Mouse (Mus musculus): ENCODE data around the gene Dock11.

Dock11 gene

DNA sequence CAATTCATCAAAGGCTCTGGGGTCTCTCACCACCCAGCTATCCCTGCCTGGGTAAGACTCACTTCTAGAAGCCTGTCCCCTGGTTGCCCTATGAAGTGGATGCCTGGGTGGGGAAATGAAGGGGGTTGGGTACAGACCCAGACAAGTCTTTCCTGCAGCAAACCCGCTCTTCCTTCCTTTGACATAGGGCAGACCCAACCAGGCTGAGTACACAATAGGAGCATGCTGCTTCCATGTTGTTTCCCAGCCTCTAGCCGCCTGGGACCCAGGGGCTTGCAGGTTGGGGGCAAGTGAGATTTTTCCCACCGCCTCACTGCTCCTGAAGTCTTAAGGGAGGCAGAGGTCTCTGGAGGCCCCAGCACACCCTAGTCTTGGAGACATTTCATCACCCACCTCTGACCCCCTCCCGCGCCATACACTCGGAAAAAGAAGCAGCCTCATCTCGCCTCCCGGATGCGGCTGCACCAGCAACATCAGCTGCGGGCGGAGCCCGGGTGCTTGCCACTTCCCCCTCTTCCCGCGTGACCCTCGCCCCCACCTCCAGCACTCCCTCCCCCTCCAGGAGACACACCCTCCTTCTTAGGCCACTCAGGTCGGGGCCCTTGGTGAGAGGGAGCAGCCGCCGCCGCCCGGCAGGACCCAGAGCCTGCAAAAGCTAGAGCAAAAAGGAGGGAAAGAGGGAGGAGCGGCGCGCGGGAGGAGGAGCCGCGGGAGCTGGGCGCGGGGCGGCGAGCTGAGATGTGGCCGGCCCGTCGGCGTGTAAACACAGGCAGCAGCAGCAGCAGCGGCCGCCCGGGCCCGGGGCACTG, at the start of gene Dock11:
Gene Dock11 (plus strand): TSS at position 746 of the 809 bp plus-strand sequence.
- DNase-seq: peak; percentile 75 to 78

DNA sequence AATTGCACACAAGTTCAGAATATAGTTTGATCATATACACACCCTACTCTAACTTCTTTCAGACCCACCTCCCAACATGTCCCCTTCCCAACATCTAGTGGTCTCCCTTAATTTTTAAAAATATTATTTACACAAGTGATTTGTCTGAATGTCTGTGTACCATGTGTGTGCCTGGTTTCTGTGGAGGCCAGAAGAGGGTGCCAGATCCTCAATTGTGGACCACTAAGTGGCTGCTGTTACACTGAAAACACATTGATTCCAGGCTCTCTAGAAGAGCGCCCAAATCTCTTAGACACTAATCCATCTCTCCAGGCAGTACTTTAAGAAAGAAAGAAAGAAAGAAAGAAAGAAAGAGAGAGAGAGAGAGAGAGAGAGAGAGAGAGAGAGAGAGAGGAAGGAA, 8.9 kb upstream of the Dock11 start:
- DNase-seq: peak; percentile 40 to 41

DNA sequence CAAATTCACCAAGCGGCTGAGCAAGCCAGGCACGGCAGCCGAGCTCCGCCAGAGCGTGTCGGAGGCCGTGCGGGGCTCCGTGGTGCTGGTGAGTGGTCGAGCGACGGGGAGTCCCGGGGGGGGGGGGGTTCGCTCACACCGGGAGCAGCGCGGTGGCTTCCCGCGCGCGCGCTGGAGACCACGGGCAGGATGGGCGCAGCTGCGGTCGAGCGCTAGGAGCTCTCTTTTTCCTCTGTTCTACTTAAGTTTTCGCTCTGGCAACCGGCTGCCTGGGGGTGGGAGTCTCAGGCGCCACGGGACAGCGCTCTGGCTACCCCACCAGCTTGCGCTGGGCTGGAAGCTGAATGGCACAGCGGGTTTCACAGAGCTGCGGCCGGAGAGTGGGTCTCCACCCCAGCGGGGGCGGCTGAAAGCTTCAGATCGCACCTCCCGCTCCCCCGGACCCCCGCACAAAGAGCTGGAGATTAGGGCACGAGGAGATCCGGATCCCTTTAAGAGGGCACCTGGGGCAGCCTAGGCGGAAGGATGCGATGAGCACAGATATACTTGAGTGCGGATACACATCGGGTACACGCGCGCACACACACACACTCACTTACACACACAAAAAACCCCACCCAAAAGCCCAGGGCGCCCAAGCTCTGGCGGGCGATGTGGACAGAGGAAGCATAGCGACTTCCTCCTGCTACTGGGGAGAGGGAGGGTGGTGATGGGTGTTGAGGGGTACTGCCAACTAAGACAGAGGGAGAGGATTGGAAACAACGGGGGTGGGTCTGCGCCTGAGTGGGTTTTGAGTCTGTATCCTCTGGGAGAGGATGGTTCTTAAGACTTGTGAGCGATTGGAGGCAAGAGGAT, 540 bp downstream of the Dock11 start:
- peak; percentile 65 to 69 for DNase-seq

DNA sequence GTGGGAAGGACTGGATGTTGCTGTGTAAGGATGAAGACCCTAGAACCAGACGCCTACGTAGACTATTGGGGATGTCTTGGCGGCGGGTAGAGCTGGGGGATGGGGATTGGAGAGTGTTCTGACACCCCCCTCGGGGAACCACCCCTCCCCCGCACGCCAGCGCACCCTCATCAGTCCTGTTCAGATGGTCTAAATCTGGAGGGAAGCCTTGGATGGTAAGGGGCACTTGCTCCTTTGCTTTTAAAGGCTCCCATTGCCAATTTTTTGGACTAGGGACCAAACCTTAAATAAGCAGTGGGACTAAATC, 1.1 kb downstream of the Dock11 start:
- DNase-seq: peak; percentile 40 to 45

DNA sequence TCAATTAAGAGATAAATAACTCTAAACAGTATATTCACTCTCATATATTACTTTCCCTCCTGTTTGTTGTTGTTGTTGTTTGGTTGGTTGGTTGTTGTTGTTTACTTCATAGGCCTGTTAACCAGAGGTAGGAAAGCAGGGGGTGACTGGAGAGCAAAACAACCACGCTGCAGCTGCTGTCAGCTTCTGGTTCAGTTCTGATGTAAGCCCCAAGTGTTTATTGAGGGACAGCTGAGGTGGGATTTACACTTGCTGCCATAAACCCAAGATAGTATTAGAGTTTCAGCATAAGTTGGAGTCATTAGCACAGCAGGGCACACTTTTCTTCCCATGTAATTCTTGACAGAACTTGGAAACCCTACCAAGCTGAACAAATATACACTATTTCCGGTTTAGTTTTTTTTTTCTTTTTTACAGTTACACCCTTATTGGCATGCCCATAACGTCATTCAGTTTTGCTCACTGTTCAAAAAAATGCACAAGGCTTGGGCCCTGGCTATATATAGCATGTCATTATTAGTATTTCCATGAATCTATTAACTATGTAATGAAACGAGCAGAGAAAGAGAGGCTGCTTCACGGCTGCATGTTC, 3.0 kb downstream of the Dock11 start:
- DNase-seq: no peak

DNA sequence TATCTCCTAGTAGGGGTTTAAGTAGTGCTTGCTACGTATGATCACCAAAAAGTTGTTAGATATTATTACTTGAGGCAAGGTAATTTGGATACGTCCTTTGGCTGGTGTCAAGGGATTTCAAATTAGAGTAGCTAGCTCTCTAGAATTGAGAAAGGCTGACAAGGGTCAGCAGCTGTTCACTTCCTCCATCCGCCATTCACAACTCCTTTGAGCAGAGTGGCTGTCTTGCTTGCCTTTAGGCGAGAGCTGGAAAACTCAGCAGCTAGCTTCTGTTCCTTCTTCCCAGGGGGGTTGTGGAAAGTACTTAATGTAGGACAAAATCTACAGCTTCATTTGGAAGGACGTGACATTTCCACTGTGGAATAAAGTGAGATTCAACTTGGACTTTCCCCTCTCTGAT, 3.7 kb downstream of the Dock11 start:
- no peak for DNase-seq

DNA sequence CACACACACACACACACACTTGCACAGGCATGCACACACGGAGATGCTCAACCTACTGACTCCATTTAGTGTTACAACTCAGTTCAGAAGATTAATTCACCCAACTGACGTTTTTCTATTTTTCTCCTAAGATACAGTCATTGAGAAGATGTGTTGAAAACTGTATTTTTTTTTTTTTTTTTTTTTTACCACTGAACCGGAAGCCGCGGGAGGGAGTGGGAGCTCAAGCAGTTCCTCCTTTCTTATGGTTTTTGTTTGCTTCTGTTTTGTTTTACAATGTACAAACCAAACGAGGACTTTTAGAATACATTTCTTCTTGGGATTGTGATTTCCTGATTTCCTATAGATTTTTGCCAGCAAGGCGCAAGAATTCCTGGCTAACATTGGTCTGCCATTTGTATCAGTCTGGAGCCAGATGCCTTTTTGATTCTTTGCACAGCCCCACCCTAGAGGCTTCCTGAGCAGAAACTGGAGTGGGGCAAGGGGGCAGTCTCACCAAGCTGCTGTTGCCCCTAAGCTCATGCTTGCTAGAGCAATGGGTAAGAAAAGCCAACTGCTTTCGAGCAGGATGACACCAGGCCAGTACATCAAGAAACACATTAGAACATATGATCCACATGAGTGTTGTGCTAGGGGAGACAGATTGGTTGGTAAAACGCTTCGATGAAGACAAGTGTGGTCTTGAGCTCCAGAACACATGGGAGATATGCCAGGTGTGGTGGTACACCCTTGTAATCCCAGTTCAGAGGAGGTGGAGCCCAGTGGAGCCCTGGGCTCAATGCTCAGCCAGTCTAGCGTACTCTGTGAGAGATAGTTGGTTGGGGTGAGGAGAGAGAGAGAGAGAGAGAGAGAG, 9.2 kb downstream of the Dock11 start:
- DNase-seq: peak; percentile 45 to 49

DNA sequence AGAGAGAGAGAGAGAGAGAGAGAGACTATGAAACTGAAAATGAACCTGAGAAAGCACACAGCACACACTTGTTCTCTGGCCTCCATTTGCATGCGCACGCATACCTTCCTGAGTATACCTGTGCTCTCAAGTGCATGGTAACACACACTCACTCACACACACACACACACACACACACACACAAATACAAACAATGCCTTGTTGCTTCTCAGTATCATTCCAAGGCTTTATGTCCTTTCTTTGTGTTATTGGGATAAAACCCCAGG, 9.8 kb downstream of the Dock11 start:
- DNase-seq: no peak

DNA sequence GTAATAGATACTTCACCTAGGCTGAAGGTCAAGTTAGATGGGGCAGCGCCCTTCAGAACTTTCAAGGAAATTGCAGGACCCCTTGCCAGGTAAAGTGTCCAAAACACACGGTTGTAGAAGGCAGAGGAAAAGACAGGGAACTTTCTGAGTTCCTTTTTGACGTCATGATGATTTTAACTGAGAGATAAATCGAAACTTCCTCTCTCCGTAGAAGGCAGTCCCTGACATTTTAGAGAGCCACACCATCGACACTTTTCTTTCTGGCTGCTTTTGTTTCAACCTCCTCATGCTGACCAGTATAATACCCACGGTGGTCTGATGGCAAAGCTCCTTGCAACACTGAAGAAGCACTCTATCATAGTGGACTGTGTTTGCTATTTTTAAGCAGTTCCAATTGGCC, 15.7 kb downstream of the Dock11 start:
- DNase-seq: no peak

DNA sequence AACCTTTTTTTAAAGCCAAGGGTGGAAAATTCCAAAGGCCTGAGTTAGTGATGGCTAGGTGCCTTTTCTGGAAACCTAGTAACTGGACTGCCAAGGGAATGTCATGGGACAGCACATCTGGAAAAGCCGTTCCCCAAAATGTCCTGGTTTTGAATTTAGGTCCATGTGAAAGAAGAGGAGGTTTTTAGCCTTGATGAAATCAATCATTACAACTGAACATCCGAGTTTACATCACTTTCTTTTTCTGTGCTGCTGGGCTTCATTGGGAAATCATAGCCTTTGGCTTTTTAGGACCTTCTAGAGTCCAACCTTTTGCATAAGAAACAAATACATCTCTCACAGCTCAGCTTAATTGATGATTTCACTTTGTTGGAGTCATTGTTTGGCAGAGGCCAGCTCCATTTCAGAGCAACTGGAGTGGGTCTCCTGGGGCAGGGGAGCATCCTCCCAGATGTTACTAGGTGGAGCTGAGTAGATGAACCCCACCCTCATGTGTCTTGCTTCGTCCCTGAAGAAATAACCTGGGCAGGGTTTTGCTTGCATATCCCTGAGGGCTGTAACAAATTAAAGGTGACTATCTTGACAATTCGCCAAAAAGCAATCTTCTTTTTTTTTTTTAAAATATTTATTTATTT, 18.2 kb downstream of the Dock11 start:
- DNase-seq: no peak

DNA sequence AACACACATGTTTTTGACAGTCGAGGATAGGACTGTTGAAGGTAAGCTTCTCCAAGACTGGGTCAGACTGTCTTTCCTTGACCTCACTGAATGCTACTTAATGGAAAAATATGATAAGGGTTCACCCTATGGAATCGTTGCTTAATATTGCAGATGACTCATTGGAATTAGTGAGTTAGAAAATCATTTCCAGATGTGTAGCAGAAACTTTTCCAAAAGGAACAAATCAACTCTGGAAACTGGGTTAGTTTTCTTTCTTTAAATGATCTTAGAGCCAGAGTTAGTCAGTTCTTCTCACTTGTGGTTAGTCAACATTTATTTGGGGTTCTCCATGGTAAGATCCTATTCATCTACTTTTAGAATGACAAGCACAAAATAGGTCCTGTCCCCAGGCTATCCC, 30.9 kb downstream of the Dock11 start:
- DNase-seq: no peak

DNA sequence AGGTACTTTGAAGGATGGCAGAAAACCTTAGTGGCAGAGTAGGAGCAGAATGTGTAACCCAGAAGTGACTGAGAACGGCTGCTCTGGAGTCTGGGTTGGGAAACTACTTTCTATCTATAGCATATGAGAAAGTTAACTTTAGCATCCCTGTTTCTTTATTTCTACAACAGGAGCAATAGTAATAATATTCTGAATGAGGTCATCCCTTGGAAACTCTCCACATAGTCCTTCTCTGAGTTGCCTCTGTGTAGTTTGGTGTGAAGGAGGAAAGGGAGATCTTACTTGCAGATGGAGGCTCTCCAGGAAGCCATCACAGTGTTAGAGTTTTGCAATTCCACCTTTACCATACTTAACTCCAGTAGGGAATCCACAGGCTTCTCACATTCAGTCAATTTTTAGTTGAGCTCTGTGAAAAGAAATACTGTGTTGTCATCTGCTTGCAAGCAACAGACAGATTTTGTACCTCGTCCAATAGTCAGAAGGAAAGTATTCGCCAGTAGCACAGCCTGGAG, 31.5 kb downstream of the Dock11 start:
- no peak for DNase-seq

DNA sequence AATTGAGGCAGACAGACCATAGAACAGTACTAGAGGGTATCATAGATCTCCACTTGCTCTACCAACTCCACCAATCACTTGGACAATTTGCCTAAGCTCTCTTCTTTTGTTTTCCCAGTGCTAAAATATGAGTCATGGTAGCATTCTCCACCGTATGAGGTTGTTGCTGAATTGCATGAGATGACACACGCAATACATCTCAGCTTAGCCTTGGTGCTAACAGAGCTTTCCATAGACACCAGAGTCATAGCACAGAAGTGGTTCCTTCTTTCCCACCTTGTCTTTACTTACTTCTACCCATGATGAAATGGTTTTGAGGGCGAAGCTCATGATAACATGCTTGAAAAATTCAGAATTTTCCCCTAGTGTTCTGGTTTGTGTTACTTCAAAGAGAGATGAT, 33.3 kb downstream of the Dock11 start:
- no peak for DNase-seq

DNA sequence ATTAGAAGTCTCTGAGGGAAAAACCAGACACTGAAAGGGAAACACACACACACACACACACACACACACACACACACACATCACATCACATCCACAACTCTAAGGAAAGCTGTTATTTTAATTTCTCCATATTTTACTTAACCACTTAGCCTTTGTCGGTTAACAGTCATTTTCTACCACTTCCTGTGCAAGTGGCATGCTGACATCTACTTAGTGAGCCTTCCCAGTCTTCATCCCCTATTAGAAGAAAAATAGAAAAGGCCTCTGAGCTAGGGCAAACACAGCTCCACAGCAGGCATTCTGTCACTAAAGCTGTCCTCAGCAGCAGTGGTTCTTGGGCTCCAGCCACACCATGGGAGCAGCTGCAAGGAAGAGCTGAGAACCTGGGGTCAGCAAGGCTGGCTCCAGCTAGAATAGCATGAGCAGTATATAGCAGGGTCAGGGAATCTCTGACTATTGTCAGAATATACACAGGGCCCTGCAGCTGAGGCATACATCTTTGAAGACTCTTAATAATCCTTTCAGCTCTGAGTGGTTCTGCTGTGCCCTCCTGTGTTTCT, 36.2 kb downstream of the Dock11 start:
- no peak for DNase-seq

DNA sequence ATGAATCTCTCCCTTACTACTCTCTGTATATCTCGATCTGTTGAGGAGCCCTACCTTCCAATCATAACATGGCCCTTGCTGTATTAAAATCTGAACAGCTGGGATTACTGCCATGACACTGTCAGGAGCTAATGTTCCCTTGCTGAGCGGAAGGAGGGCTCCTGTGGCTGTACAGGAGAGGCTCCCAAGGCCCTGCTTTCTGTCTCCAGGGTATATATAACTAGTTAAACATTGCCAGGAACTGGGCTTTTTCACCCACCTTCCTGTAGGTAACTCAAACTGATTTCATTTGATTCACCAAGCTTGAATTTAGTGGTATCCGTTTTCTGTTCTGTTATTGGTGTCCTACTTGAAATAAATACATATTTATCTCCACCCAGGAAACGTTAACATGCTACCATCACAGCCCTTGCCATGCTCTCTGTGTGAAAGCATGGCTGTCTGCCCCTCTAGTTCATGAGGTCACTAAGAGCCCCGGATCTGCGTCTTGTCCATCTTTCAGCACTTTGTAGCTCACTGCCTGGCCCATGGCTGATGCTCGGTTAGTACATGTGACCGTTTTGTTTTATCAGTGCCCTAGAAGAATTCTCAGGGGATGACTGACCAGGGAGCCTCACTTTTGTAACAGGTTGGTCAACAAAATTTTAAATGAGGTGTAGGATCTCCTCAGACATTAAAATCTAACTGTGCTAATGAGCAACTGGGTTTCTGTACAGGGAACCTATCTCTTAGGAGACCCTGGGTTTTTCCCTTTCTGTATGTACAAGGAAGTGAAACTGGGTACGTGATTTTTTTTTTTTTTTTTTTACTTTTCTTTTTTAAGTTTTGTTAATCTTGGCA, 41.7 kb downstream of the Dock11 start:
- peak; percentile 33 to 42 for DNase-seq

DNA sequence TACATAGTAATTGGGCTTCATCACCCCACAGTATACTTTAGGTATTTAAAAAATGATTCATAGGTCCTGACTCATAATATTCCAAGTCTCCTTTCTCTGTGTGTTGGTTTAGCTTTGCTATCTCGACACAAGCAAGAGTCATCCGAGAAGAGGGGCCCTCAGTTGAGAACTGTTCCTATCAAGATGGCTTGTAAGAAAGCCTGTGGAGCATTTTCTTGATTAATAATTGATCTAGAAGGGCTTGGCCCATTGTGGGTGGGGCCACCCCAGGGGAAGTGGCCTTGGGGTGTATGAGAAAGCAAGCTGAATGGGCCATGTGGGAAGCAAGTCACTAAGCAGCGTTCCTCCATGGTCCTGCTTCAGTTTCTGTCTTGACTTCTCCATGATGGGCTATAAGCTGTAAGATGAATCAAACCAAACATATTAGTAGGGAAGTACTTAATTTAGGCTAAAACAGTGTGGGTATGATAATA, 42.3 kb downstream of the Dock11 start:
- DNase-seq: peak; percentile 58 to 60

DNA sequence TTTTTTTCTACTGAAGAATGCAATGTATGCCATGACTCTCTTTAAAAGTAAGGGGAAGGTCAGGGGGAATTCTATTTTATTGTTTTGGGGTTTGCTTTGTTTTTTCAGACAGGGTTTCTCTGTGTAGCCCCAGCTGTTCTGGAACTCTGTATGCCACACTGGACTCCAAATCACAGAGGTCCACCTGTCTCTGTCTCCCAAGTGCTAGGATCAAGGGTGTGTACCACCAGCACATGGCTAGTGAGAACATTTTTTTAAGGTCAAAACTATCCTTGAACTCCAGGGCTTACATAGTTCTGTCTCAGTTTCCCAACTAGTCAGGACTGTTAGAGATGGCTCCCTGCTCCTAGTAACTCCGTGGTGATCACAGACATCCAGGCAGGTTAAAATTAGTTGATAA, 43.3 kb downstream of the Dock11 start:
- DNase-seq: no peak

DNA sequence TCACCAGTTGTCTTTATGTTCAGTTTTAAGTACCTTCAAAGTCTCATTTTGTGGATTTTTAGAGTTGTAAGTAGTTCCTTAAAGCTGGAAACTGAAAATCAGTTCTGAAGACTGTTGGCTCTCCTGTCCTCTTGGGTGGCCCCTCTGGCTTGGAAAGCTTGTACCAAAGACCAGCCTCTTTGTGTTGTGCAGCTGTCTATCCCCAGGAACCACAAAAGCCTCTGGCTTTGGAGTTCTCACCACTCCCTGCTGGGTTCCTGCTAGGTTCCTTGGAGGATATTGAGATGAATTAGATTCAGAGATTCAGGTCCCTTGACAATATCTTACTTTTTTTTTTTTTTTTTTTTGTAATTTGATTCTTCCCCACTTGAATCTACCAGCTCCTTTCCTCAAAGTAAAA, 44.3 kb downstream of the Dock11 start:
- no peak for DNase-seq

DNA sequence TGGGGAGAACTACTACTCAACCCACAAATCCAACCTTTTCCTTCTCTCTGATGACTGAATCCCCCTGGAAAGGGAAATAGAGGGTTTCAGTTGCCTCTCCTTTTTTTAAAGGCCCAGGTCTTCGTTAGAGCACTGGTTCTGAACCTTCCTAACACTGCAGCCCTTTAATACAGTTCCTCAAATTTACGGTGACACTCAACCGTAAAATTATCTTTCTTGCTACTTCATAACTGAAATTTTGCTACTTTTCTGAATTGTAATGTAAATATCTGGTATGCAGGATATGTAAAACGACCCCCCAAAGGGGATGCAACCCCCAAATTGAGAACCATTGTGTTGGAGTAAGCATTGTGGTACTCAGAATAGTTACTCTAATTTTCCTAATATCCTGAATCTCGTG, 49.5 kb downstream of the Dock11 start:
- no peak for DNase-seq

DNA sequence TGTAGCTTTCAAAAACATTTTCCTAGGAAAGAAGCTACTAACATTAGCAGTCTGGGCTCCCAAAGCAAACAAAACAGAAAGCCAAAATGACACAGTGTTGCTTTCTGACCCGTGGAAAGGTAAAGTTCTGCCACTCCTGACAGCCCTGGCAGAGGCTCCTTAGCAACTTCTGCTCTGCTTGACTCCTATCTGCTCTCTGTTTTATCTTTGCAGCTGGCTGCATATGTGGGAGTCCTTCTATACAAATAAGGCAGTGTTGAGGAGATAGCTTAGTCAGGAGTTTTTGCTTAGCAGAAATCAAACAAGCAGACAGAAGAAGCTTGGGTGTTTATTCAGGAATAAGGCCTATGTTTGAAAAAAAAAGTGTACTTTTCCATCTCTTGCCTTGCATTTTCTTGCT, 57.8 kb downstream of the Dock11 start:
- no peak for DNase-seq

DNA sequence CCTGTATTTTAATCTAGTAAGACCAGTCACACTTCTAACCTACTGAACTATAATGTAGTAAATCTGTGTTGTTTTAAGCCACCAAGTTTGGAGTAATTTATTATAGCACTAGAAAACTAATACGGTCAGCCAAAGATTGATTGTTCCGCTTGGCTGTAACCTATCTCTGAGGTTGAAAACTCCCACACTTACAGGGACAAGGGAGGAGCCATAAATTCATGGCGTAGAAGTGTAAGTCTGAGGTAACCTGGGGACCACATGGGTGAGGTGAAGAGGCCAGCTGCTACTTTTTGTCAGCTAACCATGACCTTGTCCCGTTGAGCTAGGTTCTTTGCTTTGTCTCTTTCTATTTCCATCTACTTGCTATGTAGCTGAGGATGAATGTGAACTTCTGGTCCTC, 61.5 kb downstream of the Dock11 start:
- no peak for DNase-seq
